Mouse (Mus musculus) hindbrain, postnatal 0 days (tissue): ENCODE measurements around the gene Gpi1. TPM values are rescaled to one million over a fixed set of nuclear protein-coding genes. Genes with fewer than 3 reads are reported as not detected.

Experiments used
- ATAC-seq: fragments of 200-750 bp; cut with Nextera tagmentation; 2 replicates; pipeline ENCODE4 v1.8.0; 2017; ENCODE audit warnings: mild to moderate bottlenecking, moderate TSS enrichment, moderate library complexity
- DNase-seq: peaks from one replicate; pipeline ENCODE4 v3.0.0-alpha.2; 2015; ENCODE audit warnings: low spot score
- H3K27ac ChIP-seq: fragments of 300-500 bp; sonication (generic); 2 replicates; pipeline ENCODE4 v1.5.1; 2014; ENCODE audit warnings: mild to moderate bottlenecking
- H3K27me3 ChIP-seq: fragments of 300-500 bp; sonication (generic); 2 replicates; pipeline ENCODE4 v1.6.1; 2014; ENCODE audit warnings: low read length, mixed read lengths; ENCODE audit not compliant: insufficient read depth
- H3K36me3 ChIP-seq: fragments of 300-500 bp; sonication (generic); 2 replicates; pipeline ENCODE4 v1.6.1; 2014; ENCODE audit warnings: low read length, mixed read lengths; ENCODE audit not compliant: insufficient read depth
- H3K4me1 ChIP-seq: fragments of 300-500 bp; sonication (generic); 2 replicates; pipeline ENCODE4 v1.6.1; 2014; ENCODE audit warnings: antibody characterized with exemption, low read length, mixed read lengths; ENCODE audit not compliant: insufficient read depth
- H3K4me2 ChIP-seq: fragments of 300-500 bp; sonication (generic); 2 replicates; pipeline ENCODE4 v1.6.1; 2014; ENCODE audit warnings: low read depth, mild to moderate bottlenecking, low read length, moderate library complexity, mixed read lengths
- H3K4me3 ChIP-seq: fragments of 300-500 bp; sonication (generic); 2 replicates; pipeline ENCODE4 v1.5.1; 2014; ENCODE audit warnings: low read length
- H3K9ac ChIP-seq: fragments of 300-500 bp; sonication (generic); replicated peaks from 2 replicates; pipeline ENCODE4 v1.6.1; 2014; ENCODE audit warnings: mild to moderate bottlenecking, low read length, moderate library complexity, mixed read lengths
- H3K9me3 ChIP-seq: fragments of 300-500 bp; sonication (generic); 2 replicates; pipeline ENCODE4 v1.6.1; 2016; ENCODE audit warnings: low read length, mixed read lengths
- CTCF ChIP-seq: IDR thresholded peaks from 2 replicates; pipeline ENCODE4 v1.5.1; 2016; ENCODE audit warnings: antibody characterized with exemption, control low read depth, low read depth
- WGBS: fragments of 180-500 bp; shearing (Covaris S2); extraction: QIAGEN DNeasy Blood & Tissue Kit; methylation state at CpG from one replicate; pipeline ENCODE4 v1.1.7; 2014; 5-methylcytosine and 5-hydroxymethylcytosine counted together
- polyA plus RNA-seq: library from polyadenylated mRNA; unstranded; fragments of >200 nt; fragmentation: Nextera tagmentation; extraction: Ambion mirVana; gene quantifications from 2 replicates; pipeline ENCODE4 v1.2.1, GENCODE M21; 2015
- total RNA-seq: library from RNA; depleted of rRNA; stranded (reverse); fragments of >200 nt; gene quantifications from 2 replicates; pipeline ENCODE4 v1.2.3, GENCODE M21; 2014

Gene Gpi1
- total and polyA plus RNA-seq, 2 experiments from 2014 or later, result 389 to 413 TPM

- H3K27me3 ChIP-seq, result no peaks in the 10 kb centered on the region
- peaks cover 8% of the 10 kb centered on the region; the same call in 1 of the 2 replicates for H3K36me3 ChIP-seq
- H3K9me3 ChIP-seq, result no peaks in the 10 kb centered on the region
- peak overlapping the region; percentile 87 for H3K27ac ChIP-seq
- H3K4me3 ChIP-seq, result peak overlapping the region; percentile 46
- no peak for ATAC-seq
- peak overlapping the region; percentile 71 for H3K4me2 ChIP-seq
- no peak for TF ChIP-seq CTCF
- H3K9ac ChIP-seq, result peak overlapping the region; percentile 51
- WGBS, result 41% methylated on average over 7 of the region's 7 CpGs
- no peak for DNase-seq
- peaks cover 11% of the 10 kb centered on the region for H3K4me1 ChIP-seq
Observed at GRCm38 (mm10) chr7:34232785-34233725, 2.9 kb upstream of the Gpi1 start.

GRCm38 (mm10) chr7:34229691-34230111 is 435 bp downstream of the Gpi1 start:
- no peaks in the 10 kb centered on the region for H3K27me3 ChIP-seq

DNA sequence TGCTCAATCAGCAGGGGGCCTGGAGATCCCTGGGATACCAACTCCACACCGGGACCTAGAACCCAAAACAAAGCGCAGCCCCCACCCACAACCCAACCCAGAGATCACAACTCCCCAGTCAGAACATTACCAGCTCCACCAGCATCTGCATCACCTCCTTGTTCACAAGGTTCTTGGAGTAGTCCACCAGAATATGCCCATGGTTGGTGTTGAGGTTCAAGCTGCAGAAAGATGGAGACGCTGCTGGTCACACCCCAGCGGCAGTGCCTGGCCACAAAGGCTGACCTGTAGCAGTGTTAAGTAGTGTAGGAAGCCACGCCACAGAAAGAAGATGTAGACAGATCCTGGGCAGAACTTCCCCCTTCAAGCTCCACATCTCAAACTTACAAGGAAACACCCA is 983 bp downstream of the Gpi1 start:
- peak overlapping the region; percentile 85 for H3K4me2 ChIP-seq
- H3K9me3 ChIP-seq, result no peaks in the 10 kb centered on the region
- ATAC-seq (no peak), DNase-seq (no peak)
- peaks cover 25% of the 10 kb centered on the region for H3K36me3 ChIP-seq
- no peaks in the 10 kb centered on the region for H3K27me3 ChIP-seq
- peaks cover 12% of the 10 kb centered on the region for H3K4me1 ChIP-seq
- no peak for TF ChIP-seq CTCF
- peak overlapping the region; percentile 80 for H3K27ac ChIP-seq
- 13% methylated on average over 5 of the region's 5 CpGs for WGBS
- peak overlapping the region; percentile 74 for H3K4me3 ChIP-seq
- H3K9ac ChIP-seq, result peak overlapping the region; percentile 58

More at GRCm38 (mm10) chr7:34229691-34230111, 435 bp downstream of the Gpi1 start:
- peak overlapping the region; percentile 80 for H3K27ac ChIP-seq
- no peaks in the 10 kb centered on the region for H3K9me3 ChIP-seq
- H3K4me1 ChIP-seq, result peaks cover 12% of the 10 kb centered on the region
- no peak for TF ChIP-seq CTCF
- peak overlapping the region; percentile 85 for H3K4me2 ChIP-seq
- peak overlapping the region; percentile 58 for H3K9ac ChIP-seq
- WGBS, result 0% methylated on average over 19 of the region's 19 CpGs
- DNase-seq (peak; percentile 68), ATAC-seq (peak; percentile 28)
- H3K36me3 ChIP-seq, result peaks cover 25% of the 10 kb centered on the region
- H3K4me3 ChIP-seq, result peak overlapping the region; percentile 74

DNA sequence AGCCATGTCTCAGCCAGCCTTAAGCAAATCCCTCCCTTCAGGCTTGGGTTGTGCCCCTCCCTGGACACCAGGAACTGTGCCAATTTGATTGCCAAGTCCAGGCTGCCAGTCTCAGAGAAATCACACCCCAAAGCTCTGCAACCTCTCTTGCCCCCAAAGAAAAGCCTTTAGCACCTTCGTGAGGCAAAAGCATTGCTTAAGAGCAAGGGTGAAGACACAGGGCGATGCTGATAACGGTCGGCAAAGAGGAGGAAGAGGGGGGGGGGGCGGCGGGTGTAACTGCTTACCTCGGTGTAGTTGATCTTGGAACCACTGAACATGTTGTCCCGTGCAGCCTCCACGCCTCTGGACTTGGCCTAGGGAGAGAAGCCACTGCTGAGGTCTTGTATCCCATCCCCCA is 1.5 kb downstream of the Gpi1 start:
- H3K4me2 ChIP-seq, result peak overlapping the region; percentile 85
- WGBS, result 61% methylated on average over 7 of the region's 9 CpGs
- peaks cover 25% of the 10 kb centered on the region for H3K36me3 ChIP-seq
- H3K9me3 ChIP-seq, result no peaks in the 10 kb centered on the region
- ATAC-seq, result no peak
- H3K4me1 ChIP-seq, result peaks cover 12% of the 10 kb centered on the region
- no peak overlapping the region for H3K27ac ChIP-seq
- no peaks in the 10 kb centered on the region for H3K27me3 ChIP-seq
- peak; percentile 30 for DNase-seq
- H3K9ac ChIP-seq, result 0 out of 2 replicates have a peak overlapping the region, but pooled peaks have one; percentile 21
- H3K4me3 ChIP-seq, result peak overlapping the region; percentile 74
- TF ChIP-seq CTCF, result no peak

DNA sequence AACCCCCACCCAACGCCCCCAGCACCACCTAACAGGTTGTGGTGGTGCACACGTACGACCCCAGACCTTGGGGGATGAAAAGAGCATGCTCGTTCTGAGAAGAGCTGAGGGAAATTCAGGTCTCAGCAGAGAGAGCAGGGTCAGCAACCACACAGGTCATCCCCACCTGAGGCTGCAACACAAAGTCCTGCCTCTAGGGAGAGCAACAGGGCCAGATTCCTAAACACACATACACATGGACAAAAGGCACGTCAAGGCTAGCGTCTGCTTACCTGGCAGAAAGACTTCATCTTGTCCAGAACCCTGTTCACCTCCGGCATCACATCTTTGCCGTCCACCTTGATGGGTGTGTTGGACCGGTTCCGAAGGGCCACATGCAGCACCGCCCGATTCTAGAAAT is 3.3 kb downstream of the Gpi1 start:
- WGBS, result 93% methylated on average over 12 of the region's 12 CpGs
- Histone ChIP-seq H3K4me2 (no peak overlapping the region), H3K9ac (no peak overlapping the region), H3K4me1 (peaks cover 9% of the 10 kb centered on the region; the same call in 1 of the 2 replicates), H3K27me3 (no peaks in the 10 kb centered on the region), H3K4me3 (no peak overlapping the region), H3K27ac (no peak overlapping the region), H3K36me3 (peaks cover 39% of the 10 kb centered on the region), H3K9me3 (no peaks in the 10 kb centered on the region)
- DNase-seq (no peak), ATAC-seq (no peak)
- peak; percentile 32 for TF ChIP-seq CTCF

DNA sequence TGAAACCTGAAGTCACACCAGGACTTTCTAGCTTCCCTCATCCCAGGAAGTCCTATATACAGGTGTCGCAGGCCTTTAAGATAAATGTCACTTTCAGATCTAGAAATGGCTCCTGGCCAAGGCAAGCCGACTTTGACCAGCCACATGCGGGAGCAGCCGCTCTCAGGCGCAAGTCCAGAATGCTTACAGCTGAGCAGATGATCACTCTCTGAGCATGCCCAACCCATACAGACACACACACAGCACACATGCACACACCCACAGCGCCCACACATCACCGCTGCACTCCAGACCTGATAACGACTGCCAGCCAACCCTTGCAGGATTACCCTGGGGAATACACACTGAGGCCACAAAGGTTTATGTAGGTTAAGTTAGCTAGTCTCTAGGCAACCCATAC is 4.0 kb downstream of the Gpi1 start:
- Histone ChIP-seq H3K27me3 (no peaks in the 10 kb centered on the region), H3K4me1 (peaks cover 9% of the 10 kb centered on the region; the same call in 1 of the 2 replicates), H3K27ac (no peak overlapping the region), H3K4me3 (no peak overlapping the region), H3K36me3 (peaks cover 46% of the 10 kb centered on the region), H3K9ac (no peak overlapping the region), H3K4me2 (no peak overlapping the region), H3K9me3 (no peaks in the 10 kb centered on the region)
- peak; percentile 34 for DNase-seq
- 65% methylated on average over 8 of the region's 8 CpGs for WGBS
- no peak for TF ChIP-seq CTCF
- no peak for ATAC-seq
